Mouse (Mus musculus): Measurements from ENCODE around the gene Vegfb.

Vegfb gene

GRCm38 (mm10) chr19:6933102-6933435 is 54.4 kb downstream of the Vegfb start:
- in situ Hi-C loops (cut with MboI; ENCODE audit: low pct_unique_long_range_greater_than_20kb in 1 of 2, low sequenced_read_pairs in 2 of 2, unreplicated experiment in 1 of 2), result no loop called here
